Mouse (Mus musculus) forebrain, postnatal 0 days (tissue): ENCODE results near the gene Marveld3. TPM values are rescaled to one million over a fixed set of nuclear protein-coding genes. Genes with fewer than 3 reads are reported as not detected.
A peak's percentile ranks its signal among the peaks of the same experiment; 100 is the strongest.

Experiments used
- ATAC-seq: fragments of 200-750 bp; cut with Nextera tagmentation; 2 replicates; pipeline ENCODE4 v1.8.0; 2017; ENCODE audit warnings: mild to moderate bottlenecking, moderate library complexity
- DNase-seq: peaks from one replicate; pipeline ENCODE4 v3.0.0-alpha.2; 2015
- H3K27ac ChIP-seq: fragments of 300-500 bp; sonication (generic); 2 replicates; pipeline ENCODE4 v1.5.1; 2014; ENCODE audit warnings: low read depth, mild to moderate bottlenecking, antibody characterized with exemption, low read length, moderate library complexity, mixed read lengths
- H3K27me3 ChIP-seq: fragments of 300-500 bp; sonication (generic); 2 replicates; pipeline ENCODE4 v1.6.1; 2014; ENCODE audit warnings: mild to moderate bottlenecking, low read length, mixed read lengths; ENCODE audit not compliant: insufficient read depth
- H3K36me3 ChIP-seq: fragments of 300-500 bp; sonication (generic); 2 replicates; pipeline ENCODE4 v1.6.1; 2014; ENCODE audit warnings: mild to moderate bottlenecking, moderate library complexity; ENCODE audit not compliant: insufficient read depth
- H3K4me1 ChIP-seq: fragments of 300-500 bp; sonication (generic); 2 replicates; pipeline ENCODE4 v1.6.1; 2014; ENCODE audit warnings: antibody characterized with exemption; ENCODE audit not compliant: insufficient read depth
- H3K4me2 ChIP-seq: fragments of 300-500 bp; sonication (generic); 2 replicates; pipeline ENCODE4 v1.6.1; 2014; ENCODE audit warnings: low read depth, mild to moderate bottlenecking, moderate library complexity
- H3K4me3 ChIP-seq: fragments of 300-500 bp; sonication (generic); 2 replicates; pipeline ENCODE4 v1.5.1; 2014; ENCODE audit warnings: low read depth, low read length, mixed read lengths
- H3K9ac ChIP-seq: fragments of 300-500 bp; sonication (generic); 2 replicates; pipeline ENCODE4 v1.6.1; 2014; ENCODE audit warnings: mild to moderate bottlenecking
- H3K9me3 ChIP-seq: fragments of 300-500 bp; sonication (generic); 2 replicates; pipeline ENCODE4 v1.6.1; 2016; ENCODE audit warnings: low read length
- CTCF ChIP-seq: sonication (generic); IDR thresholded peaks from 2 replicates; pipeline ENCODE4 v1.5.1; 2016; ENCODE audit warnings: antibody characterized with exemption, control low read depth, low read depth
- WGBS: fragments of 180-500 bp; shearing (Covaris S2); extraction: QIAGEN DNeasy Blood & Tissue Kit; methylation state at CpG from one replicate; pipeline ENCODE4 v1.1.7; 2014; 5-methylcytosine and 5-hydroxymethylcytosine counted together
- polyA plus RNA-seq: library from polyadenylated mRNA; unstranded; fragments of >200 nt; fragmentation: Nextera tagmentation; extraction: Ambion mirVana; gene quantifications from 2 replicates; pipeline ENCODE4 v1.2.1, GENCODE M21; 2015
- total RNA-seq: library from RNA; depleted of rRNA; stranded (reverse); fragments of >200 nt; gene quantifications from 2 replicates; pipeline ENCODE4 v1.2.3, GENCODE M21; 2014

Marveld3 gene
- total and polyA plus RNA-seq, 2 experiments from 2014 or later = 0.76 to 1.4 TPM

GRCm38 (mm10) chr8:109987776-109988175 is 25.8 kb upstream of the Marveld3 start:
- no peaks in the 10 kb centered on the region for H3K36me3 ChIP-seq
- no peak overlapping the region for H3K9ac ChIP-seq
- DNase-seq (no peak), ATAC-seq (no peak)
- H3K9me3 ChIP-seq = no peaks in the 10 kb centered on the region
- H3K4me1 ChIP-seq = no peaks in the 10 kb centered on the region
- H3K27me3 ChIP-seq = no peaks in the 10 kb centered on the region
- no peak overlapping the region for H3K4me2 ChIP-seq
- H3K27ac ChIP-seq = no peak overlapping the region
- no peak overlapping the region for H3K4me3 ChIP-seq
- WGBS = 85% methylated on average over 7 of the region's 7 CpGs
- TF ChIP-seq CTCF = no peak

GRCm38 (mm10) chr8:109986384-109986783 is 24.4 kb upstream of the Marveld3 start:
- WGBS = 56% methylated on average over 7 of the region's 7 CpGs
- H3K27me3 ChIP-seq = no peaks in the 10 kb centered on the region
- H3K36me3 ChIP-seq = no peaks in the 10 kb centered on the region
- ATAC-seq (no peak), DNase-seq (no peak)
- no peaks in the 10 kb centered on the region for H3K4me1 ChIP-seq
- no peak overlapping the region for H3K4me2 ChIP-seq
- H3K9me3 ChIP-seq = no peaks in the 10 kb centered on the region
- H3K4me3 ChIP-seq = no peak overlapping the region
- no peak for TF ChIP-seq CTCF
- no peak overlapping the region for H3K9ac ChIP-seq
- no peak overlapping the region for H3K27ac ChIP-seq

GRCm38 (mm10) chr8:109983944-109984343 is 21.9 kb upstream of the Marveld3 start:
- WGBS = 13% methylated on average over 5 of the region's 5 CpGs
- ATAC-seq = peak; percentile 40

GRCm38 (mm10) chr8:109982386-109983105 is 20.5 kb upstream of the Marveld3 start:
- no peak overlapping the region for H3K4me3 ChIP-seq
- no peak overlapping the region for H3K27ac ChIP-seq
- H3K27me3 ChIP-seq = no peaks in the 10 kb centered on the region
- ATAC-seq (no peak), DNase-seq (no peak)
- 69% methylated on average over 15 of the region's 15 CpGs for whole genome bisulfite sequencing
- no peak for TF ChIP-seq CTCF
- H3K4me1 ChIP-seq = no peaks in the 10 kb centered on the region
- H3K36me3 ChIP-seq = no peaks in the 10 kb centered on the region
- no peak overlapping the region for H3K4me2 ChIP-seq
- no peaks in the 10 kb centered on the region for H3K9me3 ChIP-seq
- H3K9ac ChIP-seq = no peak overlapping the region

More at GRCm38 (mm10) chr8:109983944-109984343, 21.9 kb upstream of the Marveld3 start:
- H3K36me3 ChIP-seq = no peaks in the 10 kb centered on the region
- H3K4me2 ChIP-seq = no peak overlapping the region
- no peak overlapping the region for H3K4me3 ChIP-seq
- TF ChIP-seq CTCF = no peak
- H3K27ac ChIP-seq = peak overlapping the region; percentile 50; the same call in 1 of the 2 replicates
- no peaks in the 10 kb centered on the region for H3K4me1 ChIP-seq
- DNase-seq = peak; percentile 47
- H3K9ac ChIP-seq = peak overlapping the region; percentile 10; the same call in 1 of the 2 replicates
- H3K27me3 ChIP-seq = no peaks in the 10 kb centered on the region
- H3K9me3 ChIP-seq = no peaks in the 10 kb centered on the region

DNA sequence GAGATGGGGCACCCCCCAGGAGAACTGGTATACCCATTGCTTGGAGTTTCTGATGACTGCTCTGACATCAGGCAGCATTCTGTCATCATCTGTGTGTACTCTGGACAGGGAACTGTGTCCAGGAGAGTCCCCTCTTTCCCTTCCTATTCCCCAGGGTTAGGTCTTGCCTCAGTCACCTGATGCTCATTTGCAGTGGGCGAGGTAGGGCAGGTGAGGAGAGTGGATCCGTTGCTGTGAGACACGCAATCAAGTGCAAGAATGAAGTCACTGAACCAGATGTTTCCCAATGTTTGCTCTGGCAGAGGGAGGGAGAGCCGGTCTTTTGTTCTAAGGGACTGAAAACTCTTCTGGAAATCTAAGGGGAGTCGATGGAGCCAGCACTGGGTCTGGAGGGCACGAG is 17.3 kb upstream of the Marveld3 start:
- Histone ChIP-seq H3K4me1 (no peaks in the 10 kb centered on the region), H3K27ac (no peak overlapping the region), H3K36me3 (no peaks in the 10 kb centered on the region), H3K4me3 (no peak overlapping the region), H3K9me3 (no peaks in the 10 kb centered on the region), H3K9ac (no peak overlapping the region), H3K4me2 (no peak overlapping the region), H3K27me3 (no peaks in the 10 kb centered on the region)
- no peak for DNase-seq
- ATAC-seq = no peak
- no peak for TF ChIP-seq CTCF
- WGBS = 81% methylated on average over 6 of the region's 6 CpGs

DNA sequence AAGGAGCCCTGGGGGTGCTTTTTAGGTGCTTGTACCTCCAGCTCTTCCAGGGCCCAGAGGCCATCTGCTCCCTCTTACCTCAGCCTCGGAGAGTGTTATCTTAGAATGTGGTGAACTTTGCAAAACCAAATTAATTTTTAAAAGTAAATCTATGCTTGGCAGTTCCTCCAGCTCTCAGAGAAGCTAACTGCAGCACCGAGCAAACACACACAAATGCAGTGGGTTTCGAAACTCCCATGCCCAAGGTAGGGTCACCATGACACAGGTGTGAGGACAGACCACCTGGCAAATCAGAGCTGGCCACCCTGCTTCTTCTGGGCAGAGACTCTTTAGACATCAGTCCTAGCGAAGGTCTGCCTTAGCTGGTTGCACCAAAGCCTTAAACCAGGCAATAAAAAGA is 10.9 kb upstream of the Marveld3 start:
- H3K9me3 ChIP-seq = no peaks in the 10 kb centered on the region
- no peak for ATAC-seq
- no peaks in the 10 kb centered on the region for H3K27me3 ChIP-seq
- no peak overlapping the region for H3K4me3 ChIP-seq
- no peak overlapping the region for H3K27ac ChIP-seq
- no peaks in the 10 kb centered on the region for H3K36me3 ChIP-seq
- DNase-seq = no peak
- no peaks in the 10 kb centered on the region for H3K4me1 ChIP-seq
- WGBS = 86% methylated on average over 4 of the region's 4 CpGs
- H3K4me2 ChIP-seq = no peak overlapping the region
- no peak overlapping the region for H3K9ac ChIP-seq
- TF ChIP-seq CTCF = no peak

- H3K36me3 ChIP-seq = no peaks in the 10 kb centered on the region
- H3K9me3 ChIP-seq = no peaks in the 10 kb centered on the region
- ATAC-seq = peak; percentile 40
- H3K27ac ChIP-seq = no peak overlapping the region
- no peak overlapping the region for H3K4me3 ChIP-seq
- no peaks in the 10 kb centered on the region for H3K4me1 ChIP-seq
- WGBS = 7% methylated on average over 9 of the region's 9 CpGs
- peak; percentile 89 for TF ChIP-seq CTCF
- H3K27me3 ChIP-seq = no peaks in the 10 kb centered on the region
- H3K4me2 ChIP-seq = no peak overlapping the region
- no peak overlapping the region for H3K9ac ChIP-seq
- peak; percentile 78 for DNase-seq
Observed at GRCm38 (mm10) chr8:109970323-109970722, 8.3 kb upstream of the Marveld3 start.
